Mouse (Mus musculus) megakaryocyte, embryonic 14.5 days (primary cell): ENCODE measurements around the gene Prpf40b. TPM values are rescaled to one million over a fixed set of nuclear protein-coding genes. Genes with fewer than 3 reads are reported as not detected.
"Not testable (repeated sequence)": the region's sequence is repeated elsewhere in the genome, so short reads cannot be mapped to it uniquely, and the experiment has no call there.

Source experiments
- H3K27me3 ChIP-seq: replicated peaks from 2 replicates; pipeline ENCODE3; 2012; ENCODE audit warnings: inconsistent platforms
- H3K36me3 ChIP-seq: replicated peaks from 2 replicates; pipeline ENCODE3; 2012; ENCODE audit warnings: low read length, inconsistent platforms, mixed read lengths
- H3K4me1 ChIP-seq: 2 replicates; pipeline ENCODE4 v1.6.1; 2012; ENCODE audit warnings: inconsistent platforms
- H3K4me3 ChIP-seq: replicated peaks from 2 replicates; pipeline ENCODE3; 2012; ENCODE audit warnings: moderate library complexity, mild to moderate bottlenecking, inconsistent platforms
- H3K9me3 ChIP-seq: 2 replicates; pipeline ENCODE4 v1.6.1; 2012; ENCODE audit warnings: inconsistent platforms
- FLI1 ChIP-seq: IDR thresholded peaks from 2 replicates; pipeline ENCODE4 v1.6.1; 2012; ENCODE audit warnings: low read length, inconsistent platforms, mixed read lengths
- GATA1 ChIP-seq: IDR thresholded peaks from 3 replicates; pipeline ENCODE4 v1.6.1; 2012; ENCODE audit warnings: mixed read lengths, low read length, inconsistent platforms, borderline replicate concordance
- polyA plus RNA-seq: library from polyadenylated mRNA; stranded (reverse); fragments of >175 nt; gene quantifications from 2 replicates; pipeline ENCODE4 v1.2.3, GENCODE M21; 2012; ENCODE audit warnings: low replicate concordance; ENCODE audit not compliant: insufficient read depth

Gene Prpf40b
- 14.7 and 16.8 TPM in 2 replicates for polyA plus RNA-seq

- peak within 1 kb of the TSS; percentile 90 for H3K4me3 ChIP-seq
- H3K9me3 ChIP-seq, result peaks cover 5% of the 10 kb centered on the region; the same call in 1 of the 2 replicates
- H3K36me3 ChIP-seq, result no peaks in the 10 kb centered on the region
- peaks cover 19% of the 10 kb centered on the region for H3K4me1 ChIP-seq
- peaks cover 20% of the 10 kb centered on the region for H3K27me3 ChIP-seq
- no peak for TF ChIP-seq FLI1
- no peak for TF ChIP-seq GATA1
These were observed at the start of gene Prpf40b for GRCm38 (mm10) chr15:99294813-99295374. TSS of gene Prpf40b (plus strand) at chr15:99295087.

GRCm38 (mm10) chr15:99246736-99247135 is 48.2 kb upstream of the Prpf40b start:
- H3K4me3 ChIP-seq, H3K9me3 ChIP-seq, H3K27me3 ChIP-seq: not testable (repeated sequence)
- Histone ChIP-seq H3K36me3 (peaks cover 84% of the 10 kb centered on the region), H3K4me1 (peaks cover 11% of the 10 kb centered on the region)

- TF ChIP-seq FLI1 (no peak), GATA1 (no peak)
- H3K4me1 ChIP-seq, result peaks cover 20% of the 10 kb centered on the region
- H3K9me3 ChIP-seq, result no peaks in the 10 kb centered on the region
- peaks cover 65% of the 10 kb centered on the region for H3K36me3 ChIP-seq
- no peak overlapping the region for H3K4me3 ChIP-seq
- H3K27me3 ChIP-seq, result no peaks in the 10 kb centered on the region
These were observed 45.9 kb upstream of the Prpf40b start for GRCm38 (mm10) chr15:99248972-99249371.

- TF ChIP-seq GATA1, result no peak
- TF ChIP-seq FLI1, result no peak
- Histone ChIP-seq H3K27me3 (no peaks in the 10 kb centered on the region), H3K9me3 (no peaks in the 10 kb centered on the region), H3K4me3 (peak overlapping the region; percentile 23), H3K36me3 (peaks cover 55% of the 10 kb centered on the region), H3K4me1 (peaks cover 30% of the 10 kb centered on the region)
These were observed 44.9 kb upstream of the Prpf40b start for GRCm38 (mm10) chr15:99249938-99250337.

- not testable (repeated sequence) for H3K27me3 ChIP-seq, H3K9me3 ChIP-seq
- Histone ChIP-seq H3K4me3 (peak overlapping the region; percentile 89), H3K36me3 (peaks cover 48% of the 10 kb centered on the region), H3K4me1 (peaks cover 34% of the 10 kb centered on the region)
These were observed 43.8 kb upstream of the Prpf40b start for GRCm38 (mm10) chr15:99251111-99251510.

- H3K4me1 ChIP-seq, result peaks cover 34% of the 10 kb centered on the region
- H3K27me3 ChIP-seq, result no peaks in the 10 kb centered on the region
- peak within 1 kb of the TSS; percentile 93 for H3K4me3 ChIP-seq
- peaks cover 41% of the 10 kb centered on the region for H3K36me3 ChIP-seq
- TF ChIP-seq FLI1 (peak; percentile 64), GATA1 (peak; percentile 69; the same call in 1 of the 3 replicates)
- H3K9me3 ChIP-seq, result no peaks in the 10 kb centered on the region
These were observed 43.1 kb upstream of the Prpf40b start, which contains the start of gene Mcrs1 for GRCm38 (mm10) chr15:99251626-99252380. TSS of gene Mcrs1 (minus strand) at chr15:99251961.

- Histone ChIP-seq H3K4me1 (peaks cover 34% of the 10 kb centered on the region), H3K27me3 (no peaks in the 10 kb centered on the region), H3K9me3 (no peaks in the 10 kb centered on the region), H3K36me3 (peaks cover 34% of the 10 kb centered on the region), H3K4me3 (peak overlapping the region; percentile 93)
- TF ChIP-seq GATA1, result no peak
- no peak for TF ChIP-seq FLI1
These were observed 42.3 kb upstream of the Prpf40b start for GRCm38 (mm10) chr15:99252381-99253174.

- Histone ChIP-seq H3K4me3 (peak overlapping the region; percentile 53), H3K36me3 (peaks cover 28% of the 10 kb centered on the region), H3K4me1 (peaks cover 34% of the 10 kb centered on the region)
- not testable (repeated sequence) for H3K9me3 ChIP-seq, H3K27me3 ChIP-seq
These were observed 41.8 kb upstream of the Prpf40b start for GRCm38 (mm10) chr15:99253175-99253479.

GRCm38 (mm10) chr15:99253772-99254171 is 41.1 kb upstream of the Prpf40b start:
- Histone ChIP-seq H3K4me1 (peaks cover 34% of the 10 kb centered on the region), H3K36me3 (peaks cover 22% of the 10 kb centered on the region), H3K4me3 (peak overlapping the region; percentile 12), H3K27me3 (no peaks in the 10 kb centered on the region), H3K9me3 (no peaks in the 10 kb centered on the region)
- TF ChIP-seq FLI1 (no peak), GATA1 (no peak)

GRCm38 (mm10) chr15:99254477-99255005 is 40.3 kb upstream of the Prpf40b start:
- H3K4me3 ChIP-seq, result no peak overlapping the region
- TF ChIP-seq FLI1 (no peak), GATA1 (no peak)
- H3K4me1 ChIP-seq, result peaks cover 40% of the 10 kb centered on the region
- peaks cover 14% of the 10 kb centered on the region for H3K36me3 ChIP-seq
- H3K9me3 ChIP-seq, result no peaks in the 10 kb centered on the region
- H3K27me3 ChIP-seq, result no peaks in the 10 kb centered on the region
